Mouse (Mus musculus): ENCODE data around the gene Art3. TPM values are rescaled to one million over a fixed set of nuclear protein-coding genes. Genes with fewer than 3 reads are reported as not detected.

The Art3 gene
- 2.4 and 2.5 TPM in 2 replicates for polyA plus RNA-seq (2015; fragmentation: Nextera tagmentation; extraction: Ambion mirVana)

GRCm38 (mm10) chr5:92331635-92332338, at the start of gene Art3:
Art3 (plus strand) TSS chr5:92331827.
- Histone ChIP-seq H3K27me3 (no peaks in the 10 kb centered on the region), H3K9ac (no peak within 1 kb of the TSS), H3K4me2 (peak within 1 kb of the TSS; percentile 7; the same call in 1 of the 2 replicates), H3K36me3 (no peaks in the 10 kb centered on the region), H3K9me3 (no peaks in the 10 kb centered on the region), H3K4me3 (no peak within 1 kb of the TSS), H3K4me1 (peaks cover 6% of the 10 kb centered on the region; the same call in 1 of the 2 replicates), H3K27ac (peak within 1 kb of the TSS; percentile 62)
- 92% methylated on average over 17 of the region's 17 CpGs for WGBS
- ATAC-seq (ENCODE audit: insufficient number of reproducible peaks, insufficient read depth, low FRiP score, low TSS enrichment, low read depth) = no peak

GRCm38 (mm10) chr5:92282571-92282970, 49.1 kb upstream of the Art3 start:
- Histone ChIP-seq H3K36me3 (peaks cover 25% of the 10 kb centered on the region), H3K9ac (no peak overlapping the region), H3K4me2 (no peak overlapping the region), H3K4me3 (no peak overlapping the region), H3K27ac (no peak overlapping the region), H3K27me3 (no peaks in the 10 kb centered on the region), H3K9me3 (no peaks in the 10 kb centered on the region), H3K4me1 (peaks cover 12% of the 10 kb centered on the region)
- no peak for ATAC-seq (ENCODE audit: insufficient number of reproducible peaks, insufficient read depth, low FRiP score, low TSS enrichment, low read depth)
- 74% methylated on average over 4 of the region's 4 CpGs for WGBS

- ATAC-seq (ENCODE audit: insufficient number of reproducible peaks, insufficient read depth, low FRiP score, low TSS enrichment, low read depth) = no peak
- Histone ChIP-seq H3K4me2 (no peak overlapping the region), H3K9me3 (no peaks in the 10 kb centered on the region), H3K4me3 (no peak overlapping the region), H3K9ac (no peak overlapping the region), H3K36me3 (peaks cover 31% of the 10 kb centered on the region), H3K27me3 (no peaks in the 10 kb centered on the region), H3K4me1 (peaks cover 11% of the 10 kb centered on the region; the same call in 1 of the 2 replicates), H3K27ac (no peak overlapping the region)
- WGBS = 68% methylated on average over 3 of the region's 3 CpGs
Observed at GRCm38 (mm10) chr5:92283107-92283506, 48.5 kb upstream of the Art3 start.

- ATAC-seq (ENCODE audit: insufficient number of reproducible peaks, insufficient read depth, low FRiP score, low TSS enrichment, low read depth) = no peak
- H3K9me3 ChIP-seq = no peaks in the 10 kb centered on the region
- WGBS = 82% methylated on average over 6 of the region's 6 CpGs
Observed at GRCm38 (mm10) chr5:92287840-92288239, 43.8 kb upstream of the Art3 start.

GRCm38 (mm10) chr5:92291652-92292414, 39.8 kb upstream of the Art3 start:
- Histone ChIP-seq H3K27ac (no peak overlapping the region), H3K9ac (no peak overlapping the region), H3K36me3 (peaks cover 88% of the 10 kb centered on the region), H3K4me2 (no peak overlapping the region), H3K4me3 (no peak overlapping the region), H3K27me3 (no peaks in the 10 kb centered on the region), H3K4me1 (no peaks in the 10 kb centered on the region), H3K9me3 (no peaks in the 10 kb centered on the region)
- no peak for ATAC-seq (ENCODE audit: insufficient number of reproducible peaks, insufficient read depth, low FRiP score, low TSS enrichment, low read depth)
- 92% methylated on average over 6 of the region's 6 CpGs for WGBS

More at GRCm38 (mm10) chr5:92287840-92288239, 43.8 kb upstream of the Art3 start:
- Histone ChIP-seq H3K36me3 (peaks cover 71% of the 10 kb centered on the region), H3K4me1 (0 out of 2 replicates have a peak, but pooled peaks cover 1% of the 10 kb centered on the region), H3K27me3 (no peaks in the 10 kb centered on the region), H3K27ac (no peak overlapping the region), H3K4me2 (no peak overlapping the region), H3K9ac (no peak overlapping the region), H3K4me3 (no peak overlapping the region)

- H3K4me2 ChIP-seq = no peak overlapping the region
- 90% methylated on average over 2 of the region's 2 CpGs for WGBS
- peaks cover 86% of the 10 kb centered on the region for H3K36me3 ChIP-seq
Observed at GRCm38 (mm10) chr5:92294525-92294924, 37.1 kb upstream of the Art3 start.

GRCm38 (mm10) chr5:92302149-92302840, 29.3 kb upstream of the Art3 start:
- Histone ChIP-seq H3K27ac (no peak overlapping the region), H3K4me1 (no peaks in the 10 kb centered on the region), H3K9ac (no peak overlapping the region), H3K4me3 (no peak overlapping the region), H3K27me3 (no peaks in the 10 kb centered on the region), H3K36me3 (peaks cover 91% of the 10 kb centered on the region), H3K9me3 (no peaks in the 10 kb centered on the region), H3K4me2 (no peak overlapping the region)
- WGBS = 87% methylated on average over 13 of the region's 13 CpGs
- no peak for ATAC-seq (ENCODE audit: insufficient number of reproducible peaks, insufficient read depth, low FRiP score, low TSS enrichment, low read depth)

More at GRCm38 (mm10) chr5:92294525-92294924, 37.1 kb upstream of the Art3 start:
- Histone ChIP-seq H3K4me3 (no peak overlapping the region), H3K27ac (no peak overlapping the region), H3K9me3 (no peaks in the 10 kb centered on the region), H3K27me3 (no peaks in the 10 kb centered on the region), H3K9ac (no peak overlapping the region), H3K4me1 (no peaks in the 10 kb centered on the region)
- no peak for ATAC-seq (ENCODE audit: insufficient number of reproducible peaks, insufficient read depth, low FRiP score, low TSS enrichment, low read depth)

GRCm38 (mm10) chr5:92304291-92304690, 27.3 kb upstream of the Art3 start:
- ATAC-seq (ENCODE audit: insufficient number of reproducible peaks, insufficient read depth, low FRiP score, low TSS enrichment, low read depth) = no peak
- Histone ChIP-seq H3K27ac (no peak overlapping the region), H3K4me2 (no peak overlapping the region), H3K9ac (no peak overlapping the region), H3K36me3 (peaks cover 73% of the 10 kb centered on the region), H3K4me1 (peaks cover 12% of the 10 kb centered on the region), H3K27me3 (no peaks in the 10 kb centered on the region), H3K9me3 (no peaks in the 10 kb centered on the region), H3K4me3 (no peak overlapping the region)
- WGBS = 84% methylated on average over 3 of the region's 3 CpGs

GRCm38 (mm10) chr5:92309681-92310511, 21.7 kb upstream of the Art3 start, which contains the start of gene Sdad1:
Sdad1 (minus strand) TSS chr5:92310479.
- Histone ChIP-seq H3K4me1 (peaks cover 12% of the 10 kb centered on the region), H3K4me3 (peak within 1 kb of the TSS; percentile 86), H3K36me3 (peaks cover 19% of the 10 kb centered on the region), H3K4me2 (peak within 1 kb of the TSS; percentile 78), H3K9me3 (no peaks in the 10 kb centered on the region), H3K27me3 (no peaks in the 10 kb centered on the region), H3K9ac (peak within 1 kb of the TSS; percentile 85), H3K27ac (peak within 1 kb of the TSS; percentile 75)
- ATAC-seq (ENCODE audit: insufficient number of reproducible peaks, insufficient read depth, low FRiP score, low TSS enrichment, low read depth) = peak; percentile 86
- 2% methylated on average over 41 of the region's 41 CpGs for WGBS

- H3K9me3 ChIP-seq = no peaks in the 10 kb centered on the region
- no peaks in the 10 kb centered on the region for H3K27me3 ChIP-seq
- H3K36me3 ChIP-seq = no peaks in the 10 kb centered on the region
- no peak overlapping the region for H3K9ac ChIP-seq
- WGBS = 13% methylated on average over 13 of the region's 13 CpGs
- no peak overlapping the region for H3K4me2 ChIP-seq
- no peak for ATAC-seq (ENCODE audit: insufficient number of reproducible peaks, insufficient read depth, low FRiP score, low TSS enrichment, low read depth)
- H3K4me3 ChIP-seq = no peak overlapping the region
- H3K4me1 ChIP-seq = peaks cover 12% of the 10 kb centered on the region
- H3K27ac ChIP-seq = no peak overlapping the region
Observed at GRCm38 (mm10) chr5:92312046-92312715, 19.4 kb upstream of the Art3 start.

Measured in embryonic facial prominence, embryonic 13.5 days (tissue).